Mouse (Mus musculus) kidney, postnatal 10 days (tissue): ENCODE results near the gene Pcare.

ENCODE experiments used
- DNase-seq: peaks from one replicate; pipeline ENCODE4 v3.0.0; 2021; ENCODE audit warnings: mixed read lengths

Gene Pcare

DNA sequence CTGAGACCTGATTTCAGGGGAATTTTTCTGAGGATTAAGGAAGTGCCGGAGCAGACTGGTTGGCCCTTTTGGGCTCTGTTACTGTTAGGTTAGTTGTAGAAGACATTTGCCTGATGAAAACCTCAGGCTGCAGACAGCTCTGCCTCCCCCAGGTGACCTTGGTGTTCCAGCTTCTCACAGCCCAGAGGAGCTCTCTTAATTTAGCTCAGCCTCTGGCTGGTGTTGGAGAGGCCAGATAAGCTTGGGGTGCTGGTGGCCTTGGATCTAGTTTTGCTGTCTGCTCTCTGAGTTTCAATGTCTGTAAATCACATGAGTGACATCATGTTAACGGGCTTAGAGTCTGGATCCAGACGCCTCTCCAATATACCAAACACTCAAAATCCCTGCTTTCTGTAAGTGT, 31.7 kb downstream of the Pcare start:
- DNase-seq, result no peak

GRCm38 (mm10) chr17:71720434-71720833, 32.3 kb downstream of the Pcare start:
- no peak for DNase-seq

- no peak for DNase-seq
These were observed 34.6 kb downstream of the Pcare start for GRCm38 (mm10) chr17:71717881-71718625.

DNA sequence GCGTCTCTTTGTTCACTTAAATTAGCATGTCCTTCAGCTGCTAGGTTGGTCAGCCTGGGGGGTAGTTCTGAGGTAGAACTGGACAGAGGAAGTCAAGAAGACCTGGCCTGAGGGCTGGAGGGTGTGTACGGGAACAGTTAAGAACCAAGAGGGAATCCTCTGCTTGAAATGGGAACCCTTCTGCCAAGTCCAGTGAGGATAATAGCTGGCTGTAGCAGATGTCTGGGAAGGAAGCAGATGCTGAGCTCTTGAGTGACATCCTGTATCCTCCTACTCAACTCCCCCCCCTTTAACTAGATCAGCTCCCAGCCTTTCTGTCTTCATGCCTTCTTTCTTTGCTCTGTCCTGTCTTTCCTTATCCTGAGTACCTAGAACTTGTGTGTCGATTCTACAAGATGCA, 37.7 kb downstream of the Pcare start:
- no peak for DNase-seq

DNA sequence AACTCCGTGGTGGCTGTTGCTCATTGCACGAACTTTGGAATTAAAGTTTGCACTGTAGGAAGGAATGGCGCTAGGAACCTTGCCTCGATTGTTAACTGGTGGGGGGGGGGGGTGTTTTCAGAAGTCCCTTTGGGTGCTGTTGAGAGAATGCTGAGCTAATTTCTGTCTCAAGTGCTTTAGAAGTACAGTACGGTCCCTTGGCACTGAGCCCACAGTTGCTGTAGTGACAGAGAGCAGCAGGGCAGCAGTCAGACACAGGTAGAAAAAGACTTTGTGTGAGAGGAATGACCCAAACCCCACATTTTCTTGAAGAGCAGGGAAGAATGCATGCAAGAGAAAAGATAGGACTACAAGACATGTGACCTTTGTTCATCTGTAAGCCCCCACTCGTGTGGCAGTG, 40.4 kb downstream of the Pcare start:
- DNase-seq, result peak; percentile 67

- DNase-seq, result no peak
These were observed 45.0 kb downstream of the Pcare start for GRCm38 (mm10) chr17:71707715-71708114.

- no peak for DNase-seq
These were observed 46.9 kb downstream of the Pcare start for GRCm38 (mm10) chr17:71705550-71706480.

GRCm38 (mm10) chr17:71705113-71705512, 47.6 kb downstream of the Pcare start:
- no peak for DNase-seq

GRCm38 (mm10) chr17:71698619-71698956, 54.1 kb downstream of the Pcare start:
- DNase-seq, result no peak

GRCm38 (mm10) chr17:71697896-71698618, 54.6 kb downstream of the Pcare start:
- DNase-seq, result peak; percentile 54

DNA sequence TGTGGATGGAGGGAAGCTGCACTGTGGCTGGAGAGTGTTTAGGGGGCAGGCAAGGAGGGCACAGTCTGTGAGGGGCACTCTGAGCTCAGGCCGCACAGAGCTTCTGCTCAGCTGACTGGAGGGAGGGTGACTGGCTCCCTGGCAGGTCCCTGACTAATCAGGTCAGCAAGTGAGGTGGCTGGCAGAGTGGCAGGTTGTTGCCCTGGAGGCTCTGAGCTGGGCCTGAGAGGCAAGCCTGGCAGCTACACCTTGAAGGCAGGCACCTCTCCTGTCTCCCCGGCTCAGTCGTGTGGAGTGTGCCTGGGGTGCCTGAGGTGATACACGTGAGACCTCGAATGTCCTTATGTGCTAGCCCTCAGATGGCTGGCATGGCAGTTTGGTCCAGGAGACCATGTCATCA, 56.3 kb downstream of the Pcare start:
- DNase-seq, result no peak

- DNase-seq, result no peak
These were observed 56.9 kb downstream of the Pcare start for GRCm38 (mm10) chr17:71695716-71696315.

- no peak for DNase-seq
These were observed 57.5 kb downstream of the Pcare start for GRCm38 (mm10) chr17:71695151-71695550.

DNA sequence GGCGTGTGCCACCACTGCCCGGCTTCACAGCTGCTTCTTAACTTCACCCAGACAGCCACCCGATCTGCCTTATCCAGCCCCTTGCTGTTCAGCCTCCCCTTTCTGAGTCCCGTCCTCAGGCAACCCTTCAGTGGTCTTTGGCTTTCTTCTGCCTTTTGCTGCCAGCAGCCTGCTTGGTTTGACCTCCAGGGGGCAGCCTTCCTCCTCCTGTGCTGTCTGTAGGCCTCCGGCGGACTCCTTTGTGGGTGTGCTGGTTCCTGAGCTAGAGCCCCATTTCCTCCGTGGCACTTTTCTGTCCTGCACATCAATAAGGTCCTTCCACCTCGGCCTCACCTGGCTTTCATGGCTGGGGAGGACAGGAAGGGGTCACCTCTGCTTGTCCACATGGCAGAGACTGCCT, 58.9 kb downstream of the Pcare start:
- peak; percentile 52 for DNase-seq
